Mouse (Mus musculus): Measurements from ENCODE around the gene Gm37240.

Gene Gm37240

GRCm38 (mm10) chr3:85551352-85551751 is 336.0 kb downstream of the Gm37240 start:
- no peak for DNase-seq

GRCm38 (mm10) chr3:85550312-85550711 is 337.0 kb downstream of the Gm37240 start:
- peak; percentile 16 for DNase-seq

GRCm38 (mm10) chr3:85543652-85544051 is 343.7 kb downstream of the Gm37240 start:
- DNase-seq = peak; percentile 15

- DNase-seq = no peak
Measured at GRCm38 (mm10) chr3:85542765-85543164, 344.6 kb downstream of the Gm37240 start.

- DNase-seq = no peak
Measured at GRCm38 (mm10) chr3:85535621-85536520, 351.4 kb downstream of the Gm37240 start.

GRCm38 (mm10) chr3:85535042-85535441 is 352.3 kb downstream of the Gm37240 start:
- no peak for DNase-seq

- DNase-seq = no peak
Measured at GRCm38 (mm10) chr3:85532376-85532775, 354.9 kb downstream of the Gm37240 start.

- no peak for DNase-seq
Measured at GRCm38 (mm10) chr3:85530601-85531161, 356.6 kb downstream of the Gm37240 start.

GRCm38 (mm10) chr3:85521311-85521907 is 365.9 kb downstream of the Gm37240 start:
- DNase-seq = no peak

GRCm38 (mm10) chr3:85518668-85519067 is 368.6 kb downstream of the Gm37240 start:
- no peak for DNase-seq

GRCm38 (mm10) chr3:85518072-85518471 is 369.2 kb downstream of the Gm37240 start:
- no peak for DNase-seq

- DNase-seq = no peak
Measured at GRCm38 (mm10) chr3:85516739-85517396, 370.4 kb downstream of the Gm37240 start.

GRCm38 (mm10) chr3:85514700-85515099 is 372.6 kb downstream of the Gm37240 start:
- DNase-seq = no peak

GRCm38 (mm10) chr3:85508717-85509279 is 378.5 kb downstream of the Gm37240 start:
- DNase-seq = no peak

GRCm38 (mm10) chr3:85500096-85500495 is 387.2 kb downstream of the Gm37240 start:
- DNase-seq = no peak

- no peak for DNase-seq
Measured at GRCm38 (mm10) chr3:85496146-85496545, 391.2 kb downstream of the Gm37240 start.

GRCm38 (mm10) chr3:85493796-85494195 is 393.5 kb downstream of the Gm37240 start:
- DNase-seq = no peak

- DNase-seq = no peak
Measured at GRCm38 (mm10) chr3:85490204-85490603, 397.1 kb downstream of the Gm37240 start.

- DNase-seq = no peak
Measured at GRCm38 (mm10) chr3:85487379-85487778, 399.9 kb downstream of the Gm37240 start.

GRCm38 (mm10) chr3:85485536-85486190 is 401.7 kb downstream of the Gm37240 start:
- peak; percentile 11 for DNase-seq

- peak; percentile 33 for DNase-seq
Measured at GRCm38 (mm10) chr3:85482636-85483035, 404.7 kb downstream of the Gm37240 start.

- no peak for DNase-seq
Measured at GRCm38 (mm10) chr3:85480638-85481037, 406.7 kb downstream of the Gm37240 start.
